Comparison of ENCODE assay signal across 8 mouse cellular contexts in the genomic region with DNA sequence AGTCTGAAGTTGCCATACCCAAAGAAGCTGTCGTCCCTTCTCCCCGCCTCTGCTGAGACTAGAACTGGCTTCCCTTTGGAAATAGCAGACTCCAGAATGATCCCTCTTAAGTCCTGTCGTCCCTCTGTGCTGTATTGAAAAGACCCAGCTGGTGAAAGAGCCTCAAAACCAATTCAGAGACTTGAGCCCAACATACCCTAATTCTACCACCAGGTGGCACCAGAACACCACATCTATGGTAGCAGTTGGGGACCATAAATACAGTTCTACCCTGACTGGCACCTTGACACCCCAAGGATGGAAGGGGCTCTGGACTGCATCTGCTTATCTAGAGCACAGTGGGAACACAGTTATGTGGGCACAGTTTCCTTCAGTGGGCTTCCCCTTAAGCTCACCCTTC. TPM values are rescaled to one million over a fixed set of nuclear protein-coding genes. Genes with fewer than 3 reads are reported as not detected.
DNase-seq lines count a peak whose midpoint lies in the region; ATAC-seq and TF ChIP-seq lines count a peak whose summit lies in the region.

No protein-coding gene starts in this region.

- no peaks in the 10 kb centered on the region for H3K27me3 ChIP-seq in cerebellum, adult 2 months (ENCODE audit: control insufficient read depth, insufficient read depth, low read length)
- H3K27me3 ChIP-seq in forebrain, postnatal 0 days (ENCODE audit: insufficient read depth, low read length), result no peaks in the 10 kb centered on the region
- peaks cover 17% of the 10 kb centered on the region for H3K27me3 ChIP-seq in intestine, embryonic 14.5 days (replicated peaks; ENCODE audit: control insufficient read depth, insufficient read depth, low read length)
- peaks cover 27% of the 10 kb centered on the region for H3K27me3 ChIP-seq in midbrain, embryonic 12.5 days
- H3K27me3 ChIP-seq in spleen, adult 2 months (ENCODE audit: control insufficient read depth, insufficient read depth, low read length), result no peaks in the 10 kb centered on the region

- 10% methylated on average over 3 of the region's 3 CpGs for WGBS in cerebellum, adult 2 months
- WGBS in forebrain, postnatal 0 days, result 7% methylated on average over 3 of the region's 3 CpGs
- WGBS in intestine, embryonic 14.5 days, result 5% methylated on average over 3 of the region's 3 CpGs
- 4% methylated on average over 3 of the region's 3 CpGs for WGBS in midbrain, embryonic 12.5 days
- WGBS in spleen, adult 2 months, result 14% methylated on average over 3 of the region's 3 CpGs

- H3K4me1 ChIP-seq in cerebellum, adult 2 months (ENCODE audit: control insufficient read depth, insufficient read depth, low read length), result no peaks in the 10 kb centered on the region
- H3K4me1 ChIP-seq in forebrain, postnatal 0 days (ENCODE audit: insufficient read depth), result no peaks in the 10 kb centered on the region
- no peaks in the 10 kb centered on the region for H3K4me1 ChIP-seq in intestine, embryonic 14.5 days (replicated peaks; ENCODE audit: control insufficient read depth, insufficient read depth, low read length)
- peaks cover 3% of the 10 kb centered on the region for H3K4me1 ChIP-seq in midbrain, embryonic 12.5 days
- H3K4me1 ChIP-seq in spleen, adult 2 months (ENCODE audit: control insufficient read depth, insufficient read depth, insufficient read length), result no peaks in the 10 kb centered on the region

- H3K4me2 ChIP-seq in forebrain, postnatal 0 days (ENCODE audit: low read depth), result no peak overlapping the region
- H3K4me2 ChIP-seq in intestine, embryonic 14.5 days (ENCODE audit: low read length), result no peak overlapping the region
- no peak overlapping the region for H3K4me2 ChIP-seq in midbrain, embryonic 12.5 days (replicated peaks)

- H3K36me3 ChIP-seq in forebrain, postnatal 0 days (ENCODE audit: insufficient read depth), result peaks cover 29% of the 10 kb centered on the region
- no peaks in the 10 kb centered on the region for H3K36me3 ChIP-seq in intestine, embryonic 14.5 days (ENCODE audit: control insufficient read depth, insufficient read depth, low read length)
- peaks cover 20% of the 10 kb centered on the region for H3K36me3 ChIP-seq in midbrain, embryonic 12.5 days
- no peaks in the 10 kb centered on the region for H3K36me3 ChIP-seq in spleen, adult 2 months (ENCODE audit: control insufficient read depth, insufficient read depth, low read length)

- peak; percentile 81 for ATAC-seq in forebrain, postnatal 0 days
- ATAC-seq in intestine, embryonic 14.5 days (replicated peaks; ENCODE audit: low FRiP score, low TSS enrichment, low read depth), result peak; percentile 44; the same call in 1 of the 2 replicates
- ATAC-seq in midbrain, embryonic 12.5 days (ENCODE audit: low FRiP score, low read depth), result peak; percentile 59

- intact Hi-C loops in heart, postnatal 25 days (cut with DNase I), result loop anchor here (1.0 kb wide), 1 partner anchor 37 kb away; no protein-coding TSS in a partner anchor
- intact Hi-C loops in left cerebral cortex, adult 2 months (cut with DNase I), result loop anchor here (1.0 kb wide), 1 partner anchor 37 kb away; no protein-coding TSS in a partner anchor

- H3K9me3 ChIP-seq in forebrain, postnatal 0 days (ENCODE audit: low read length), result no peaks in the 10 kb centered on the region
- H3K9me3 ChIP-seq in intestine, embryonic 14.5 days (ENCODE audit: control insufficient read depth, low read length), result no peaks in the 10 kb centered on the region
- H3K9me3 ChIP-seq in midbrain, embryonic 12.5 days, result no peaks in the 10 kb centered on the region

- H3K9ac ChIP-seq in forebrain, postnatal 0 days, result no peak overlapping the region
- no peak overlapping the region for H3K9ac ChIP-seq in intestine, embryonic 14.5 days (ENCODE audit: low read length)
- no peak overlapping the region for H3K9ac ChIP-seq in midbrain, embryonic 12.5 days (replicated peaks)

- H3K4me3 ChIP-seq in cerebellum, adult 2 months (replicated peaks; ENCODE audit: insufficient read depth, low read depth, low read length), result no peak overlapping the region
- H3K4me3 ChIP-seq in forebrain, postnatal 0 days (ENCODE audit: low read depth, low read length), result no peak overlapping the region
- H3K4me3 ChIP-seq in intestine, embryonic 14.5 days (ENCODE audit: low read depth, low read length), result no peak overlapping the region
- H3K4me3 ChIP-seq in left cerebral cortex, adult 2 months, result no peak overlapping the region
- no peak overlapping the region for H3K4me3 ChIP-seq in midbrain, embryonic 12.5 days
- no peak overlapping the region for H3K4me3 ChIP-seq in spleen, adult 2 months (ENCODE audit: extremely low read depth, insufficient read depth, insufficient read length)

- no peak overlapping the region for H3K27ac ChIP-seq in cerebellum, adult 2 months (ENCODE audit: insufficient read depth, low read length)
- H3K27ac ChIP-seq in forebrain, postnatal 0 days (ENCODE audit: low read depth, low read length), result no peak overlapping the region
- no peak overlapping the region for H3K27ac ChIP-seq in intestine, embryonic 14.5 days (ENCODE audit: low read depth)
- no peak overlapping the region for H3K27ac ChIP-seq in left cerebral cortex, adult 2 months
- H3K27ac ChIP-seq in midbrain, embryonic 12.5 days (replicated peaks), result no peak overlapping the region
- no peak overlapping the region for H3K27ac ChIP-seq in spleen, adult 2 months (ENCODE audit: insufficient read depth, low read length)

- TF ChIP-seq POLR2A in cerebellum, adult 2 months (IDR thresholded peaks at IDR 0.05; ENCODE audit: borderline replicate concordance, insufficient read depth, low read length), result no peak
- no peak for TF ChIP-seq POLR2A in spleen, adult 2 months (IDR thresholded peaks at IDR 0.05; ENCODE audit: low read depth, low read length)

- peak; percentile 78; the same call in 1 of the 2 replicates for TF ChIP-seq CTCF in cerebellum, adult 2 months (IDR thresholded peaks at IDR 0.05; ENCODE audit: borderline replicate concordance, insufficient read depth, low read depth, low read length)
- peak; percentile 97 for TF ChIP-seq CTCF in forebrain, postnatal 0 days (IDR thresholded peaks at IDR 0.05; ENCODE audit: low read depth)
- peak; percentile 88 for TF ChIP-seq CTCF in left cerebral cortex, adult 2 months (IDR thresholded peaks at IDR 0.05)
- TF ChIP-seq CTCF in spleen, adult 2 months (IDR thresholded peaks at IDR 0.05; ENCODE audit: extremely low read depth, insufficient read depth, insufficient read length, insufficient replicate concordance), result peak; percentile 53; the same call in 1 of the 2 replicates

- peak; percentile 47 to 86 for DNase-seq in heart, adult 18-20 months
- DNase-seq in heart, postnatal 25 days (ENCODE audit: low spot score), result no peak
- peak; percentile 54 to 68 for DNase-seq in cerebellum, adult 2 months
- DNase-seq in forebrain, postnatal 0 days, result peak; percentile 92
- peak; percentile 87 for DNase-seq in intestine, embryonic 14.5 days (ENCODE audit: low spot score)
- DNase-seq in left cerebral cortex, adult 2 months (ENCODE audit: extremely low spot score in 1 of 2, low spot score in 2 of 2), result peak; percentile 73 to 76
- DNase-seq in spleen, adult 2 months (ENCODE audit: low read depth in 1 of 2, low spot score in 2 of 2), result peak; percentile 41 to 46

RNA-seq across cellular contexts. Expression of gene Lrrc10b, which starts 7.6 kb away (rescaled TPM):
- 1 to 10 TPM; 1.7 to 5.7 TPM for total RNA-seq in heart, adult 18-20 months (2021)
- total RNA-seq in heart, postnatal 25 days (2021), result 1 to 10 TPM in 1 of 2 experiments, under 1 TPM in 1; 0.75 to 1.0 TPM
- 0.54 and 0.57 TPM in 2 replicates for polyA plus RNA-seq in cerebellum, adult 2 months (2012; rRNA removed)
- total RNA-seq in forebrain, postnatal 0 days (2014; rRNA removed), result 6.5 and 7.7 TPM in 2 replicates
- 1.1 and 2.5 TPM in 2 replicates for polyA plus RNA-seq in forebrain, postnatal 0 days (2015; fragmentation: Nextera tagmentation; extraction: Ambion mirVana)
- 0.35 and 0.60 TPM in 2 replicates for polyA plus RNA-seq in intestine, embryonic 14.5 days (2014; fragmentation: Nextera tagmentation; extraction: Ambion mirVana)
- total RNA-seq in left cerebral cortex, adult 2 months (2021), result 10 to 100 TPM in 1 of 2 experiments, 1 to 10 TPM in 1; 6.9 to 15.8 TPM
- polyA plus RNA-seq in midbrain, embryonic 12.5 days (2016; fragmentation: Nextera tagmentation; extraction: Ambion mirVana), result 0.36 and 1.2 TPM in 2 replicates
- 0.11 and 0.16 TPM in 2 replicates for polyA plus RNA-seq in spleen, adult 2 months (2012; rRNA removed)

RNA-seq across cellular contexts. Expression of gene Ppp1r32, which starts 33.0 kb away (rescaled TPM):
- total RNA-seq in heart, adult 18-20 months (2021), result under 1 TPM in 1 of 2 experiments, not detected in 1; 0.49 TPM
- under 1 TPM in 1 of 2 experiments, not detected in 1; 0.21 TPM for total RNA-seq in heart, postnatal 25 days (2021)
- 1.3 and 1.8 TPM in 2 replicates for polyA plus RNA-seq in cerebellum, adult 2 months (2012; rRNA removed)
- total RNA-seq in forebrain, postnatal 0 days (2014; rRNA removed), result 3.5 and 5.1 TPM in 2 replicates
- polyA plus RNA-seq in forebrain, postnatal 0 days (2015; fragmentation: Nextera tagmentation; extraction: Ambion mirVana), result 4.4 and 6.0 TPM in 2 replicates
- 0.14 TPM in 1 of 2 replicates, not detected in the other for polyA plus RNA-seq in intestine, embryonic 14.5 days (2014; fragmentation: Nextera tagmentation; extraction: Ambion mirVana)
- total RNA-seq in left cerebral cortex, adult 2 months (2021), result 1 to 10 TPM in 1 of 2 experiments, under 1 TPM in 1; 0.61 to 1.3 TPM
- polyA plus RNA-seq in midbrain, embryonic 12.5 days (2016; fragmentation: Nextera tagmentation; extraction: Ambion mirVana), result 0.27 and 1.1 TPM in 2 replicates
- polyA plus RNA-seq in spleen, adult 2 months (2012; rRNA removed), result 0.55 and 1.2 TPM in 2 replicates
